Mouse (Mus musculus) stomach, postnatal 0 days (tissue): ENCODE measurements around the gene Cacnb4.

Experiments
- CTCF ChIP-seq: IDR thresholded peaks from 2 replicates; pipeline ENCODE4 v1.5.1; 2016; ENCODE audit warnings: antibody characterized with exemption, low read depth, mild to moderate bottlenecking, moderate library complexity
- EP300 ChIP-seq: optimal IDR thresholded peaks from 2 replicates; pipeline ENCODE3; 2016; ENCODE audit warnings: antibody characterized with exemption

DNA sequence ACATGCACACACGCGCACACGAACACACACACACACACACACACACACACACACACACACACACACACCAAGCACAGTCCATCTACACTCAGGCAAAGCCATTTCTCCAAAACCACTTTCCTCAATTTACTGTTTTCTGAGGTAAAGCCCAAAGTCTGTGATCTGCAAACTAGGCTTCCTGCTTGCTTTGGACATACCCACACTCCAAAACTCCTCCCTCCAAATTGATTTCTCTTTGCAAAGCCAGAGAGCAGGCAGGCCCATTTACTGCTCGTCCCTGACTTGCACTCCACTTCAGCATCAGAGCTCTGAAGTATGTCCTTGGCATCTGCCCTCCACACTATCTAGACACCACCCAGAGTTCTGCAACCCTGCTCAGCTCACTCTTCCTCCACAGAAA, 958 bp upstream of the Cacnb4 start:
- TF ChIP-seq CTCF (no peak), EP300 (no peak)
